Mouse (Mus musculus): Measurements from ENCODE around the gene Ccnd3. TPM values are rescaled to one million over a fixed set of nuclear protein-coding genes. Genes with fewer than 3 reads are reported as not detected.

Gene Ccnd3
- total RNA-seq, 4 experiments from 2014 or later = 28.2 to 33.4 (median 30.8) TPM

GRCm38 (mm10) chr17:47543051-47543650 is 38.3 kb downstream of the Ccnd3 start:
- no peak for DNase-seq (ENCODE audit: low spot score in 2 of 2)

GRCm38 (mm10) chr17:47545154-47545553 is 40.3 kb downstream of the Ccnd3 start:
- no peak for DNase-seq (ENCODE audit: low spot score in 2 of 2)

GRCm38 (mm10) chr17:47545861-47546331 is 41.0 kb downstream of the Ccnd3 start:
- DNase-seq (ENCODE audit: low spot score in 2 of 2) = peak in 1 of 2 experiments; percentile 27

- no peak for DNase-seq (ENCODE audit: low spot score in 2 of 2)
Measured at GRCm38 (mm10) chr17:47551049-47551448, 46.2 kb downstream of the Ccnd3 start.

- no peak for DNase-seq (ENCODE audit: low spot score in 2 of 2)
Measured at GRCm38 (mm10) chr17:47552994-47553393, 48.1 kb downstream of the Ccnd3 start.

- DNase-seq (ENCODE audit: low spot score in 2 of 2) = no peak
Measured at GRCm38 (mm10) chr17:47554621-47555020, 49.8 kb downstream of the Ccnd3 start.

GRCm38 (mm10) chr17:47557179-47557578 is 52.3 kb downstream of the Ccnd3 start:
- no peak for DNase-seq (ENCODE audit: low spot score in 2 of 2)

GRCm38 (mm10) chr17:47559726-47560125 is 54.9 kb downstream of the Ccnd3 start:
- DNase-seq (ENCODE audit: low spot score in 2 of 2) = no peak

- no peak for DNase-seq (ENCODE audit: low spot score in 2 of 2)
Measured at GRCm38 (mm10) chr17:47562875-47563274, 58.0 kb downstream of the Ccnd3 start.

- no peak for DNase-seq (ENCODE audit: low spot score in 2 of 2)
Measured at GRCm38 (mm10) chr17:47564612-47565011, 59.8 kb downstream of the Ccnd3 start.

GRCm38 (mm10) chr17:47566133-47566532 is 61.3 kb downstream of the Ccnd3 start:
- no peak for DNase-seq (ENCODE audit: low spot score in 2 of 2)

- DNase-seq (ENCODE audit: low spot score in 2 of 2) = no peak
Measured at GRCm38 (mm10) chr17:47567271-47567670, 62.4 kb downstream of the Ccnd3 start.

- DNase-seq (ENCODE audit: low spot score in 2 of 2) = no peak
Measured at GRCm38 (mm10) chr17:47568389-47568788, 63.5 kb downstream of the Ccnd3 start.

GRCm38 (mm10) chr17:47568951-47569527 is 64.2 kb downstream of the Ccnd3 start:
- no peak for DNase-seq (ENCODE audit: low spot score in 2 of 2)

GRCm38 (mm10) chr17:47571621-47572020 is 66.8 kb downstream of the Ccnd3 start:
- DNase-seq (ENCODE audit: low spot score in 2 of 2) = no peak

GRCm38 (mm10) chr17:47572436-47572835 is 67.6 kb downstream of the Ccnd3 start:
- DNase-seq (ENCODE audit: low spot score in 2 of 2) = no peak

- DNase-seq (ENCODE audit: low spot score in 2 of 2) = no peak
Measured at GRCm38 (mm10) chr17:47574028-47574427, 69.2 kb downstream of the Ccnd3 start.

GRCm38 (mm10) chr17:47574830-47575229 is 70.0 kb downstream of the Ccnd3 start:
- DNase-seq (ENCODE audit: low spot score in 2 of 2) = no peak

- no peak for DNase-seq (ENCODE audit: low spot score in 2 of 2)
Measured at GRCm38 (mm10) chr17:47578655-47579054, 73.8 kb downstream of the Ccnd3 start.

GRCm38 (mm10) chr17:47580962-47581361 is 76.1 kb downstream of the Ccnd3 start:
- DNase-seq (ENCODE audit: low spot score in 2 of 2) = no peak

GRCm38 (mm10) chr17:47588517-47588916 is 83.7 kb downstream of the Ccnd3 start:
- no peak for DNase-seq (ENCODE audit: low spot score in 2 of 2)

- DNase-seq (ENCODE audit: low spot score in 2 of 2) = no peak
Measured at GRCm38 (mm10) chr17:47591073-47591472, 86.2 kb downstream of the Ccnd3 start.

- DNase-seq (ENCODE audit: low spot score in 2 of 2) = peak; percentile 76 to 82
Measured at GRCm38 (mm10) chr17:47593215-47593853, 88.5 kb downstream of the Ccnd3 start.

All from left cerebral cortex, adult 8-10 months (tissue).